Mouse (Mus musculus) heart, postnatal 0 days (tissue): Measurements from ENCODE around the gene Sgms1.

Source experiments
- CTCF ChIP-seq: IDR thresholded peaks from 2 replicates; pipeline ENCODE4 v1.5.1; 2016; ENCODE audit warnings: antibody characterized with exemption, control low read depth, low read depth
- EP300 ChIP-seq: IDR thresholded peaks from 2 replicates; pipeline ENCODE4 v1.6.1; 2016; ENCODE audit warnings: antibody characterized with exemption, low read depth

- no peak for TF ChIP-seq EP300
- no peak for TF ChIP-seq CTCF
Measured at GRCm38 (mm10) chr19:32224318-32225096, 165.0 kb downstream of the Sgms1 start.
